Mouse (Mus musculus) urinary bladder, postnatal 10 days (tissue): ENCODE measurements around the gene Alkbh2.

ENCODE experiments used
- DNase-seq: peaks from one replicate; pipeline ENCODE4 v3.0.0; 2022; ENCODE audit warnings: low spot score

Alkbh2 gene

GRCm38 (mm10) chr5:114100390-114101099 lies 27.5 kb downstream of the Alkbh2 start:
- no peak for DNase-seq

GRCm38 (mm10) chr5:114099709-114100389 lies 28.2 kb downstream of the Alkbh2 start:
- peak; percentile 76 for DNase-seq

- DNase-seq = peak; percentile 47
These were observed 36.8 kb downstream of the Alkbh2 start, which contains the start of gene Svop for GRCm38 (mm10) chr5:114091057-114091807. Svop (minus strand) TSS chr5:114091570.

GRCm38 (mm10) chr5:114090421-114091013 lies 37.5 kb downstream of the Alkbh2 start:
- DNase-seq = no peak

GRCm38 (mm10) chr5:114087875-114088480 lies 40.0 kb downstream of the Alkbh2 start:
- DNase-seq = no peak

- DNase-seq = no peak
These were observed 42.5 kb downstream of the Alkbh2 start for GRCm38 (mm10) chr5:114085501-114085900.

DNA sequence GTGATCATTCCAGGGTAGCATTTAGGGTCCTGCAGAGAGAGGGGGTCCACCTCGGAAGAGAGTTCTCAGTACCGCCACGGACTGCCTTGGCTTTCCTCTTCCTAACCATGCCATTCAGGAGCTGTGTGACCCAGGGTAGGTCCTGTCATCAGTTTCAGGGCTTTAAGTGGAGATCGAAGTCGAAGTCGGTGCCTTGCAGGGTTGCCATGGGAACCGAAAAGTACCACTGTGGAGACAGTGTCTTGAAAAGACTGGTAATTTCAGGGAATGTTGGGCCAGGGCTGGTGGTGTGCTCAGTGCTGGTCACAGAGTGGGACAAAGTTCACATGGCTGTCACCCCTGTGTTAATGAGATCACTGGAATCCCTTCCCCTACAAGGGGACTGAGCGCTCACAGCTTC lies 51.0 kb downstream of the Alkbh2 start:
- no peak for DNase-seq
